Mouse (Mus musculus) urinary bladder, postnatal 36 days (tissue): Measurements from ENCODE around the gene Anapc15-ps.

Experiments
- DNase-seq, 2 experiments: peaks; one replicate each; pipeline ENCODE4 v3.0.0; 2022; ENCODE audit warnings: low spot score in 2 of 2, mixed read lengths in 1 of 2

The Anapc15-ps gene

DNA sequence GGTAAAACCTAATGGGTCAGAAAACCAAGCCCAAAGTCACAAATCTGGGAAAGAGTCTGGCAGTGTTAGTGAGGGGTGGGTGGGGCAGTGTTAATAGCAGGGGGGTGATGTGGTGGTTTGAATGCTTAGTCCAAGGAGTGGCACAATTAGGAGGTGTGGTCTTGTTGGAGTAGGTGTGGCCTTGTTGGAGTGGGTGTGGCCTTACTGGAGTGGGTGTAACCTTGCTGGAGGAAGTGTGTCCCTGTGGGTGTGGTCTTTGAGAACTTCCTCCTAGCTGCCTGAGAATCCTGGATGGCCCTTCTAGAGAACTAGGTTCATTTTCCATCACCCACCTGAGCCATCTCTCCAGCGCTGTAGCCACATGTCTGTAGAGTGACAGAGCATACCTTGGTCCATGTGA is 16.6 kb upstream of the Anapc15-ps start:
- DNase-seq, result no peak

DNA sequence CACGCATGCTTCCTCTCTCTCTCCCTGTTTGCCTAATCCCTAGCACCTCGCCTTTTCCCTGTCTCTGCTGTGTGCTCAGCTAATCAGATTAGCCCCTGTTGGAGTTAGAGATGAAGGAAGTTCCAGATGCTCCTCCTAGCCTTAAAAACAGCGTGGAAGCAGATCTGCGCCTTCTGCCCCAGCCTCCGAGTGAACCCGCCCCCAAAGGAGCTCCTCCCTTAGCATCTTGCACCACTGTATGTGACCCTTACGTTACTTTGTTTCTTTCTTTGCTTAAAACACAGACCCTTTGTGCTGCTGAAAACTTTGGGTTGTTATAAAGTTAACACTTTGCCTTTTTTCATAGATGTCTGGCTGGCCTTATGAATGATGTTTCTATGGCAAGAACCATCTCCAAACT is 15.8 kb upstream of the Anapc15-ps start:
- no peak for DNase-seq

DNA sequence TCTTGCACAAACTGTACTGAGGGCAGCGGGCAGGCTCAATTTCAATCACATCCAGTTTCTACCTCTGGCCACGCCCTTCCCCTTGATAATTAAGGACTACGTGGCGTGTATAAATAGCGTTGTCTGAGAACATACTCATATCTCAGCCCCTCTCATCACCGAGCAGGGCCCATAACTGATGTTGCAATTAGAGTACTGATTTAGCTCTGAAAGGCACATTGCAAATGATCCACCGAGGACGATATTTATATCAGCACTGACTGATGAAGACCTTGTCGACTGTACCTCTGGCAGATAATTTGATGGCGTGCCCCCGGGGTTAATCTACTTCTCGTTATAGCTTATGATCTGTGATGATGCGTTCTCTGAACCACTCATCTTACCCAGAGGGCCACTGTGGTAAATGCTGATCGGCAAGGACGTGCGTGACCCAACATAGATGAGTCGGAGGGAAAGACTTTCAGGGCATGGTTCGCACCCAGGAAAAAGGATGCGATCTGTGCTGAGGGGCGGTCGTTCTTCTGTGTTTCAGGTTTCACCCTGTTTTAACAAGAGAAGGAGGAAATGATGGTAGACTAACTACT is 14.4 kb upstream of the Anapc15-ps start:
- no peak for DNase-seq

DNA sequence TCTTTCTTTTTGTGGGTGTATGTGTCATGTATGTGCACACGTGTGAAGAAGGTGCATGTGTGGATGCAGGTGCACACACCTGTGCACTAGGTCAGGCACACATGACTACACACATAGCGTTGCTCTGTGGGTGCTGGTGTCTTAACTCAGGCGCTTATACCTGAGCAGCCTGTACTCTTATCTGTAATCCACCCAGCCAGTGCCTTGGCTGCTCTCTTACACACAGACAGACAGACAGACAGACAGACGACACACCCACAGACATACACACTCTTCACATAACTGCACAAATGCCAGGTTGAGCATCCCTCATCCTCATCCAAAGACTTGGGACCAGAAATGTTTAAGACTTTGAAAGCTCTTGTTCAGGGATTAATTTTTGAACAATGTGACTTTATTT is 12.8 kb upstream of the Anapc15-ps start:
- no peak for DNase-seq

DNA sequence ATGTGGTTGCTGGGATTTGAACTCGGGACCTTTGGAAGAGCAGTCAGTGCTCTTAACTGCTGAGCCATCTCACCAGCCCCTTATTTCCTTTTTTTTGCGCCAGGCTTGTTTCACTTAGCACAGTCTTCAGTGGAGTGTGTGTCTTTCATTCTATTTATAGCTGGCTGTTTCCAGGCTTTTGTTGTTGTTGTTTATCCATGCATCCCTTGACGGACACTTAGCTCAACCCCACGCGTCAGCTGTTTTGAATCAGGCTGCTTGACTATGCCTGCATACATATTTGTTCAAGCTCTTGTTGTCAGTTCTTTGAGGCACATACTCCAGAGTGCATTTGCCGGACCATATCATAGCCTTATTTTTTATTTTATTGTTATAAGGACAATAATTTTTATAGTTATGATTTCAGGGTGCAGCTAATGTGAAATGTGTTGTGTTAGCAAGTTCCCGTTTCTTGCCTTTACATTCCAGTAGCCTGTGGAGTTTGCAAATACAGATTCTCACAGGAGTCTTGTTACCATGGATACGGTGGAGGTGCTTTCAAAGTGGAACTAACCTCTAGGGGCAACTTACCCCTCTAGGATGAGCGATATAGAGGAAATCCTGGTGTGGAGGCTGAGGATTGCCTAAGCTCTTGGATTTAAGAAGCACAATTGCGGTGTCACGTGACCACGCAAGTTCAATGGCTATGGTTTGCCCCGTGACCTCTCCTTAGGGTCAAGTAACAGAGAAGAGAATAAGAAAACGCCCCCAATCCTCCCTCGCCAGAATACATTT is 11.7 kb upstream of the Anapc15-ps start:
- no peak for DNase-seq

DNA sequence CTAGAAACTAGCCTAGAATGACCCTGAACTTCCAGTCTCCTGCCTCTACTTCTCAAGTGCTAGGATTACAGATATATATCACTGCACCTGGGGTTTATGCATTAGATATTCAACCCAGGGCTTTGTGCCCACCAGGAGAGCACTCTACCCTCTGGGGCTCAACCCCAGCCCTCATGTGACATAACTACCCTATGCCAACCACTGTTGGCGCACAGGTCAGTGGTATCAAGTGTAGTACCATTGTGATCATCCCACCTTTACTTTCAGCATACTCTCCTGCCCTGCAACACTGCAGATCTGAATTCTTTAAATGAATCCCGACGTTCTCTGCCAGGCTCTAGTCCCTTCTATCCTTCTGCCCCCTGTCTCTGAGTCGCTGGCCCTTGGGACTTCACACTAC is 11.0 kb upstream of the Anapc15-ps start:
- DNase-seq, result no peak

DNA sequence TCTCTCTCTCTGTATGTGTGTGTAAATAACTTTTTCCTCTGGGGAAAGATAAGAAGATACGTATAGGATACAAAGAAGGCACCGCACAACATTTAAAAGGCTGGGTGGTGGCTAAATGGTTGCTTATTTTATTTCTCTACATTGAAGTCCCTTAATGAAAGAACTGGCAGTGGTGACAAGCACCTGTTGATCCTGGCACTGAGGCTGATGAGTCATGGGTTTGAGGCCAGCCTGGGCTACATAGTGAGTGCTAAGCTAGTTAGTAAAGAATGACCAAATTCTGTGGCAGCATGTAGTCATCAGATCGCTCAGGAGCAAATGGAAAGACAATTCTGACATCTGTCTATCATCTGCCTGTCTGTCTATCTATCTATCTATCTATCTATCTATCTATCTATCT is 10.5 kb upstream of the Anapc15-ps start:
- DNase-seq, result no peak

DNA sequence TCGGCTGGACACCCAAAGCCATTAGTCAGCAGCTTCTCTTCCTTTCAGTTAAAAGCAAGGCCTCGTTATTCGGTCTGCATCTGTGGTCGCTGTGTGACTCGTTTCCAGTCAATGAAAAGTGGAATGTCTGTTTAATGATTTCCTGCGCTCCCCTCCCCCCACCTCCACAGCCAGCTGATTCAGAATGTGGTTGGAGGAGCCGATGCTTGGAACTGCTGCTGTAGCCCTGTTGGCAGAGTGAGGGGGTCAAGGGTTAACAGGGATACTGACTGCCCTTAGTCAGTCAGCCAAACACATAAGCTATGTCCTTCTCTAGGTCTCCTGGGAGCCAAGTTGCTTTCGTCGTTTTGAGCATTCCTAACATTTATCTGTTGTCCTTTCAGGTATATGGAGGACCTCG is 9.7 kb upstream of the Anapc15-ps start:
- no peak for DNase-seq

DNA sequence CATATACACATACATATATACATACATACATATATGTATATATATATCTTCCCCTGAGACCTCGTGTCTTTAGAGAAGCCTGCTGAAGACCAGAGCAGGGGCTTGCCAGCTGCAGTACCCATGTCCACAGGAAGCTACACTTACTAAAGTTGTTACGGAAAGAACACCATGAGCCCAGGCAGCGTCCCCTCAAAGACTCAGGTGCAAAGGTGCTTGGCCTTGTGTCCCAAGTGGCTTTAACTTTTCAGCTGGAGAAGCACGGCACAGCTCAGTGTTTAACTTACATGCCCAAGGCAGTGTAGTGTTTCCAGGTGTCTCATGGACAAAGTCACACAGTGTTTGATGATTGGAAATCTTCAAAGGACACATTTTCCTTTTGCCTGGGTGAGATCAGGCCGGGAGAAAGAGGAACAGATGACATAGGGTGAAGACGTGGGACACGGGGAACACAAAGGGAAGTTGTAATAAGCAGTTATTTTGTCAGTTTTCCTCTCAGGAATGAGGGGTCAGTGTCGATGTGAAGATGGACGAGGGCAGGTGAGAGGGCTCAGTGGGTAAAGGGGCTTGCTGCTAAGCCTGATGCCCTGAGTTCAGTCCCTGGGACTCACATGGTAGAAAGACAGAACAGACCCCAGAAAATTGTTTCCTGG is 9.0 kb upstream of the Anapc15-ps start:
- DNase-seq, result no peak

DNA sequence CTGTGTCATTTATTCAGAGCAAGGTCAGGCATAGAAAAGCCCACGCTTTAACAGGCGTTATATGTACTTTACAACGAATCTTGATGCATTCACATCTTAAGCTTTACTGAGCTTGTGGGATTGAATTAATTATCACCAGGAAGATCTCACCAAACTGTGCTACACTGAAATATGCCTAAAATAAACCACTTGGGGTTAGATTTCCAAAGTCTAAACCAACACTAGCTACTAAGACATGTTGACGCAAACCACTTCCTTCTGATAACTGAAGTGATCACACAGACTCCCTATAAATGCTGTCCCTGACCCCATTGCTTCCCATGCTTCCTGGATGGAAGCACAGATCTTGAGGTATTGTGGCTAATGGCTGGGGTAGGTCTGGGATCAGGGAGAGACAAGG is 8.2 kb upstream of the Anapc15-ps start:
- DNase-seq, result no peak

DNA sequence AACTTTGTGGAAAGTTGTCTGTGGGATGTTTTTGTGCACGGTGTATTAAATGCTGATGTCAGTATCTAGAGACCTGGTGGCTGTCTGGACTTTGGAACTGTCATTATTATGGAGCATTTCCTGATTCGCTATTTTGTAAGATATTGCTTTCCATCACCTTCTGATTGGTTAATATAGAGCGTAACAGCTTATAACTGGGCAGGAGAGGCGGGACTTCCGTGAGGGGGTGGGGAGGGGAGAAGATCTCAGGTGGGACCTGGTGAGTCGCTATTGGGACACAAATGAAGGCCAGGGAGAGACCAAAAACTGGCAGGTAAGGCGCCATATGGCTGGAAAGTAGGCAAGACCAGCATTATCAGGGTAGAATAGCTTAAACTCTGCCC is 7.8 kb upstream of the Anapc15-ps start:
- DNase-seq, result no peak

DNA sequence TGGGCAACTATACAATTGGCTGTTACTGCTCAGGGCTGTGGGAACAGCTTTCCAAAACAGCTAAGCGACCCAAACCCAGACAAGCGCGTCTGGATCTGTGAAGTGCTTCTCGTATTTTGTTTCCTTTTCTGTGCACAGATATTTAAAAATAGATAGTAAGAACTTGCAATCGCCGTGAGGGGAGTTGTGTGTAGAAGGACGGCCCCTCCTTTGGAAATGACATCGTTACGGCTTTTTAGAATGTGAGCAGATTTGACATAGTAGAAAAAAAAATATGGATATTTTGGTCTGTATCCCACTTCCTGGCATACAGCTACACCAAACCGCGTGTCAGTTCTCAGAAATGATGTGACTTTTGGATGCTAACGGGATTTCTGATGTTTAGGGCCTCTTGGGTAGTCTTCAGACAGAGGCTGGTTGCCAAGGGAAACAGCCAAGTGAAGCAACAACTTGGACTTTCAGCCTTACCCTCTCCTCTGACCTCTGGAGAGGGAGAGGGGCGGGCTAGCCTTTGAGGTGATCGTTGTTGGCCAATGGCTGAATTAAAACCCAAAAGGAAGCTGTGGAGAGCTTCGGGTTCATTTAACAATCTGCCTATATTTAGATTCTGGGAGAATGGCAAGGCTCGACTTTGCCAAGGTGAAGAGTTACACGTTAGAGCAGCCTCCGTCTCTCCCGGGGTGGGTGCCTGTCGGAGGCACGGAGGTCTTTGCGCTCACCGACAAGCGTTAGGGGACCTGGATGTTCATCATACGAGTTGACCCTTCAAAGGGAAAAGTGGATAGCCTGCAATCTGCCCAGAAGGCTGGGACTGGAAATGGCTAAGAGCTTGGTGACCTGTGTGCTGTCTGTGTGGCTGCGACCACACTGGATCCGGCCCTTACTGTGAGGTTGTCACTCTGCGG is 7.2 kb upstream of the Anapc15-ps start:
- DNase-seq, result peak in 1 of 2 experiments; percentile 49

DNA sequence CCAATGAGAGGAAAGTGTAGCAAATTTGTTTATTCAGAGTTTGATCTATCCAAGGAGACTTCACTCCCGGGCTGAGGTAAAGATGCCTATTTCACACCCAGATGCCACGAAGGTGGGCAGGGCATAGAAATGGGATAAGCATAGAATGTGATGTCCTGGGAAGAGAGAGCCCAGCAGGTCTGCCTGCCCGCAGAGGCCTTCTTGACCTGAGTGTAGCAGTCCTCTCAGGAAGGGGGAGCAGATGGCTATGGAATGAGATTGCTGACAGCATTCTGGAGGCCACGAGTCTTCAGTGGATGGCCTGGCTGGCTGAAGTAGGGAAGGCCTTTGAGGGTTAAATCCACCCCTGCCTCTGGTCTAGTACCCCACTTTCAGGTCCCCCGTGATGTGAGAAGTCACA is 5.9 kb upstream of the Anapc15-ps start:
- no peak for DNase-seq

DNA sequence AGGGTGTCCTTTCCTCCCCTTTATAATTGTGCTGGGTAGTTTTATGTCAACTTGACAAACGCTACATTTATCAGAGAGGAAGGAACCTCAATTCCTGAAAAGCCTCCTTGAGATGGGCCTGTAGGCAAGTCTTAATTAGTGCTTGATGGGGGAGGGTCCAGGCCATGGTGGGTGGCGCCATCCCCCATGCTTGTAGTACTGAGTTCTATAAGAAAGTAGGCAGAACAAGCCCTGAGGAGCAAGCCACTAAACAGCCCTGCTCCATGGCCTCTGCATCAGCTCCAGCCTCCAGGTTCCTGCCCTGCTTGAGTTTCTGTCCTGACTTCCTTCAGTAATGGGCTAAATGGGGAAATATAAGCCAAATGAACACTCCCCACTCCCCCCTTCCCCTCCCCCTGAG is 5.4 kb upstream of the Anapc15-ps start:
- DNase-seq, result no peak

DNA sequence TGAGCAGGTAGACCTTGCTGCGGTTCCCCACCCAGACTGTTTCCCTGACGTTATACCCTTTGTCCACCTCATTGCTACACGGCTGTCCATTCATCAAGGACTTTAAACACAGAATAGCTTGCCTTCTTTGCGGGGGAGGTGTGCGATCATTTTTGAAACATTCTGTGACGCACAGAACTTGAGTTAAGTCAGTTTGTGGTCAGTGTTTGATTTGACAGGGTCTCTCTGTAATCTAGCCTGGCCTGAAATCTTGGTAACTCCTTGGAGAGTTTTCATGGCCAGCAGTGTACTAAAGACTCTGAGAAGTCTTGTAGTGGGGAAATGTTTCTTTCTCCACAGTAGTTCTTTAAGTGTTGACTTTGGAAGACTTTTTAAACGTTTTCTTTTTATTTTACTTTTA is 5.0 kb upstream of the Anapc15-ps start:
- no peak for DNase-seq

DNA sequence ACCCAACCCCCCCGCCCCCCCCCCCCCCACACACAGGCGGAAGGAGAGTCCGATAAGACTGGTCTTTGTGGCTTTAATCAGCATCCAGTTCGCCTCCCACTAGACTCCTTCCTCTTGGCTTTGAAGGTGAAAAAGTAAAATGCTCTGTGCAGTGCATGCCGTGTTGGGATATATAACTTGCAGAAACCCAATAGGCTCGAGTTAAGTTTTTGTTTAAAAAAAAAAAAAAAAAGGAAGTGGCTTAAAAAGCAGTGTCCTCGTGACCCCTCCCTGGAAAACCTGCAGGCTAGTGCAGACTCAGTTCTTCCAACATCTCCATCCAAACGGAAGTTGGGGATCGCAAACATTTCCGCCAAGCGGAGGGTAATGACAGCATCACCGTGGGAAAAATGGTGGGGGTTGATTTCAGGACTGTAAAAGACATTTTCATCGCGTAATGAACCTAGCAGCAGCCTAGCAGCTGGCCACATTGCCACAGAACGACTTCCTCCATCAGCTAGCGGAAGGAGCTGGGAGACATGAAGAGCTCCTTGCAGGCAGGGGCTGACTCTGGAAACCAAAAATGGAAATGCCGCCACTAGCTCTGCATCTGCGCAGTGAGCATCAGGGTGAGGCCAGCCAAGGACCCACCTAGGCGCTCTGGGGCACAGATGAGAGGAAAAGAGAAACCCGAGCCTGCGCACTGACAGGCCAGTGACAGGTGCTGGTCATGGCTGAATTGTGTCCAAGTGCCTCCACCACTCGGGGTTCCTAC is 4.3 kb upstream of the Anapc15-ps start:
- peak; percentile 10 to 47 for DNase-seq

DNA sequence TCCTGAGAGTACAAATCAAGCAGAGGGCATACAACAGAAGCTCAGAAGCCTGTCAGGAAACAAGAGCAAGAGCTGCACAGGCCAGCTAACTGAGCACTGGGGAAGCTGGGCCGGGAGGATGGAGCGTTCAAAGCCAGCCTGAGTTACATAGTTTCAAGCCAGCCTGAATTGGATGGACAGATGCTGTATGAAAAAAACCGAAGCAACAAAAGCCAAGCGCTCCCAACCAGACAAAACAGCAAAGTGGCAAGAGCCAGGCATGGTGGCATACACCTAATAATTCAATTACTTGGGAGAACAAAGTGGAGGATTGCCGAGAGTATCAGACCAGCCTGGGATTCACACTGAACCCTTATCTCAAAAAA is 3.7 kb upstream of the Anapc15-ps start:
- DNase-seq, result no peak

DNA sequence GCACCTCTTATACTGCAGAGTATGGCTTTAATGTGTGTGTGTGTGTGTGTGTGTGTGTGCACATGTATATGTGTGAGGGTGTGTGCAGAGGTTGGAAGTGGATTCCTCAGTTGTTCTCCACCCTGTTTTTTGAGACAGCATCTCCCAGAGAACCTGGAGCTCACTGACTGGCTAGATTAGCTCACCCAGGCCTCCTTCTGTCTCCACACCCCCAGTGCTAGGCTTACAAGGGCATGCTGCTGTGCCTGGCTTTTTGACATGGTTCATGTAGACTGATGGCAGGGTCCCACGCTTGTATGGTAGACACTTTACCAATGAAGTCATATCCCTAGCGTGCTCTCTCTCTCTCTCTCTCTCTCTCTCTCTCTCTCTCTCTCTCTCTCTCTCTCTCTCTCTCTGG is 3.1 kb upstream of the Anapc15-ps start:
- DNase-seq, result no peak

DNA sequence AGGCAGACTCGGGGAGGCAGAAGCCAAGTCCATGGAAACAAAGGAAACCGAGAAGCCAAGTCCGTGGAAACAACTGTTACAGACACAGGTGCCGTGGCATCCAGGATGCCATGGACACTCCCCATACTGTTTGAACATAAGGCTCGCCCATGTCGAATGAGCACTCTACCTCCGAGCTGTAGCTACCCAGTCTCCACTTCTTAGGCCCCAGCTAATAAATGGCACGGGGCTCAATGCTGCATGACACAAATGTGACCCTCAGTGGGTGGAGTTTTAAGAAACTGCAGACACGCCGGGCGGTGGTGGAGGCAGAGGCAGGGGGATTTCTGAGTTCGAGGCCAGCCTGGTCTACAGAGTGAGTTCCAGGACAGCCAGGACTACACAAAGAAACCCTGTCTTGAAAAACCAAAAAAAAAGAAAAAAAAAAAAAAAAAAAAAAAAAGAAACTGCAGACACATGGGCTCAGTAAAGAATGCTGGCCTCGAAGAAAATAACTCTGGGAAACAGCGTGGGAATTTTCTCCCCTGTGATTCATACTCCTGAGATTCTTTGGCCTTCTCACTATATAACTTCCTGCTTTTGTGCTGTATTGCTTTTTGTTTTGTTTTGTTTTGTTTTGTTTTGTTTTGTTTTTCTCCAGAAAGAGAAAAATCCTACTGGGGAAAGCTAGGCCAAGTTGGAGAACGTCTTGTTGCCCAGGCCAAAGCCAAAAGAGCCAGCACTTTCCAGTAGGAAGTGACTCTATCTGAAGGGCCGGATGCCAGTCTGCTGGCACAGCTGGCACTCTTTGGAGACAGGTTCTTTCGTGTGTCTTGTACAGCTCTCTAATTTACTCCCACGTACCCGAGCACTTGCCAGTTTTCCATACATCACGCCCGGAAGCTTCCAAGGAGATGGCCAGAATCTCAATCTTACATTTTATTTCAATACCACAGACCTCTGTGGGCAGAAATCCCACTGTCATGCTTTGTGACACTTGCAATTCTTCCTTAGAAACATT is 2.2 kb downstream of the Anapc15-ps start:
- no peak for DNase-seq

DNA sequence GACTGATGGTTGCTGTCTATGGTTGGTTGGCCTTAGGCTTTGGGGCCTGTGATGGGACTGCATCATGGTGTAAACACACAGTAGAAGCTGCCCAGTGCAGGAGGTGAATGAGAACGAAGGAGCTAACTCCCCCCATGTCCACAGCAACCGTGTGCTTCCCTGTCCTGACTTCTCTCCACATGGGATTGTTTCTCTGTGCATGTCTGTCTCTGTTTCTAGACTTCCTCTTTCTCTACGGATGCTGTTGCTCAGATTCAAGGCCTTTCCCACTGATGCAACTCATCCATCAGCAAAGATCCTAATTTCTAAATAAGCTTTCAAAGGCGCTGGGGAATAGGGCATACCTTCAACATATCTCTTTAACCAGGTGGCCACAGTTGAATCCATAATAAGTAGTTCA is 3.4 kb downstream of the Anapc15-ps start:
- DNase-seq, result no peak
